ENCODE assay signal across 12 mouse cellular contexts in the genomic region with DNA sequence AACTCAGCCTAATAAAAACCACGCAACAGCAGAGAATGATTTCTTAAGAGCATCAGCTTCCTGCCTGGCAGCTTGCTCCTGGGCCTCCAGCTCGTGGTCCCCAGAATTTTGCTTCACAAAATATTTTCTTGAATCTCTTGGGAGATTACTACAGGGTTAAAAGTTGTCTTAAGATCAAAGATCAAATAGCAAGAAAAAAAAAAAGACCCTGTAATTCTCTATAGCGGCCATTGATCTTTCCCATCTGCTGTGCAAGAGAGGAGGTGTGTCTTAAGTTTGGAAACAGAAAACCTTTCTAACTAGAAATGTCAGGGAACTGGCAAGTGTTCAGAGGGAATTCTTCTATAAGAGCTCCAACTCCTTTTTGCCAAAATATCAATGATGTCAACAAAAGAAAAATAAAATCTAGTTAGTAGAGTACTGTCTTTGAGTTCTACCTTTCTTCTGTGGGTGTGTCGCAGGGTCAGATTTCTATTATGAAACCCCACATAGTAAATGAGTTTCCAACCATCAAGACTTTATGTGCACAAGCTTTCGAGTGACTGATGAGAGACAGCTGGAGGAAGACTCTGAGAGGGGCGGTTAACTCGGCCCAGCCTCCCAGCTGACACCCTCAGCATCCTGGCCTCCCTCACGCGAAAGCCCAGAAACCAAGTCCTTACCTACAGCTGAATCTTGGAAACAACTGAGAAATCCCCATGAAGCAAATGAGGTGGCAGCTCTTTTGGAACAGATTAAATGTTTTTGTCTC. TPM values are rescaled to one million over a fixed set of nuclear protein-coding genes. Genes with fewer than 3 reads are reported as not detected.
DNase-seq lines count a peak whose midpoint lies in the region; ATAC-seq and TF ChIP-seq lines count a peak whose summit lies in the region.
"Had no signal": no experiment of that assay in that cellular context is flagged by ENCODE, and none has a peak within 500 bp of the region (broad histone marks: within the 10 kb centered on the region; RNA-seq: fewer than 3 reads in every experiment).

No protein-coding gene starts in this region.

- DNase-seq in midbrain, embryonic 11.5 days (ENCODE audit: low spot score, missing footprints), result peak; percentile 70
- no peak for DNase-seq in midbrain, postnatal 0 days (ENCODE audit: low spot score)
- DNase-seq in forelimb bud, embryonic 11.5 days (ENCODE audit: low read depth, low spot score), result peak; percentile 49
- no peak for DNase-seq in limb, embryonic 10.5 days (ENCODE audit: low spot score)
- no peak for DNase-seq in stomach, postnatal 0 days (ENCODE audit: low spot score)
- DNase-seq in right cerebral cortex, postnatal 36 days (ENCODE audit: low spot score in 2 of 2), result no peak
- no peak for DNase-seq in cerebellum, adult 11-12 months
- DNase-seq in testis, postnatal 10 days (ENCODE audit: low spot score), result no peak
- DNase-seq: cerebellum, postnatal 25 days; gastrocnemius, postnatal 14 days; layer of hippocampus, postnatal 36 days had no signal

- no peak for ATAC-seq in midbrain, embryonic 11.5 days (ENCODE audit: low FRiP score)
- ATAC-seq in midbrain, postnatal 0 days (ENCODE audit: low FRiP score), result no peak
- ATAC-seq in stomach, postnatal 0 days (ENCODE audit: low FRiP score, low TSS enrichment), result 0 out of 2 replicates have a peak, but pooled peaks have one; percentile 45

- H3K9ac ChIP-seq in midbrain, embryonic 11.5 days (ENCODE audit: low read length), result no peak overlapping the region
- no peak overlapping the region for H3K9ac ChIP-seq in midbrain, postnatal 0 days (replicated peaks; ENCODE audit: low read length, poor library complexity, severe bottlenecking)
- H3K9ac ChIP-seq in stomach, postnatal 0 days (ENCODE audit: low read length), result no peak overlapping the region

- no peak overlapping the region for H3K4me2 ChIP-seq in midbrain, embryonic 11.5 days
- no peak overlapping the region for H3K4me2 ChIP-seq in midbrain, postnatal 0 days (ENCODE audit: low read depth, low read length, poor library complexity, severe bottlenecking)
- H3K4me2 ChIP-seq in stomach, postnatal 0 days (replicated peaks; ENCODE audit: low read depth), result no peak overlapping the region

- TF ChIP-seq CTCF in midbrain, postnatal 0 days (IDR thresholded peaks at IDR 0.05), result no peak
- TF ChIP-seq CTCF in stomach, postnatal 0 days (IDR thresholded peaks at IDR 0.05; ENCODE audit: low read depth), result no peak

- no peak for TF ChIP-seq EP300 in stomach, postnatal 0 days (optimal IDR thresholded peaks at IDR 0.05)

- no peaks in the 10 kb centered on the region for H3K9me3 ChIP-seq in midbrain, embryonic 11.5 days (ENCODE audit: control insufficient read depth, low read length)
- no peaks in the 10 kb centered on the region for H3K9me3 ChIP-seq in midbrain, postnatal 0 days (ENCODE audit: low read length)
- no peaks in the 10 kb centered on the region for H3K9me3 ChIP-seq in limb, embryonic 10.5 days (replicated peaks)
- H3K9me3 ChIP-seq in stomach, postnatal 0 days (ENCODE audit: control insufficient read depth, low read length), result no peaks in the 10 kb centered on the region
- H3K9me3 ChIP-seq: megakaryocyte, embryonic 14.5 days had no signal

- H3K27ac ChIP-seq in midbrain, embryonic 11.5 days (ENCODE audit: low read depth, low read length), result no peak overlapping the region
- no peak overlapping the region for H3K27ac ChIP-seq in midbrain, postnatal 0 days (ENCODE audit: low read depth, low read length)
- H3K27ac ChIP-seq in limb, embryonic 10.5 days, result peak overlapping the region; percentile 62
- H3K27ac ChIP-seq in stomach, postnatal 0 days (replicated peaks), result peak overlapping the region; percentile 63

- no peaks in the 10 kb centered on the region for H3K27me3 ChIP-seq in midbrain, embryonic 11.5 days (ENCODE audit: control insufficient read depth, insufficient read depth, low read length)
- no peaks in the 10 kb centered on the region for H3K27me3 ChIP-seq in midbrain, postnatal 0 days (ENCODE audit: insufficient read depth, low read length)
- peaks cover 27% of the 10 kb centered on the region; the same call in 1 of the 2 replicates for H3K27me3 ChIP-seq in limb, embryonic 10.5 days (ENCODE audit: low read depth, poor library complexity, severe bottlenecking)
- no peaks in the 10 kb centered on the region for H3K27me3 ChIP-seq in stomach, postnatal 0 days (ENCODE audit: control insufficient read depth, insufficient read depth, low read length)
- H3K27me3 ChIP-seq: megakaryocyte, embryonic 14.5 days had no signal

- no peaks in the 10 kb centered on the region for H3K4me1 ChIP-seq in midbrain, embryonic 11.5 days (ENCODE audit: control insufficient read depth, insufficient read depth, low read length)
- H3K4me1 ChIP-seq in midbrain, postnatal 0 days (ENCODE audit: insufficient read depth, low read length), result no peaks in the 10 kb centered on the region
- H3K4me1 ChIP-seq in limb, embryonic 10.5 days, result peaks cover 72% of the 10 kb centered on the region
- H3K4me1 ChIP-seq in stomach, postnatal 0 days (replicated peaks; ENCODE audit: control insufficient read depth, insufficient read depth), result no peaks in the 10 kb centered on the region

- no peaks in the 10 kb centered on the region for H3K36me3 ChIP-seq in midbrain, embryonic 11.5 days (ENCODE audit: control insufficient read depth, insufficient read depth, low read length)
- H3K36me3 ChIP-seq in midbrain, postnatal 0 days (ENCODE audit: insufficient read depth, low read length), result no peaks in the 10 kb centered on the region
- H3K36me3 ChIP-seq in limb, embryonic 10.5 days, result no peaks in the 10 kb centered on the region
- no peaks in the 10 kb centered on the region for H3K36me3 ChIP-seq in stomach, postnatal 0 days (ENCODE audit: control insufficient read depth, insufficient read depth, low read length)

- H3K4me3 ChIP-seq in midbrain, embryonic 11.5 days (ENCODE audit: low read depth, low read length), result no peak overlapping the region
- no peak overlapping the region for H3K4me3 ChIP-seq in midbrain, postnatal 0 days (ENCODE audit: low read depth, low read length)
- no peak overlapping the region for H3K4me3 ChIP-seq in limb, embryonic 10.5 days
- no peak overlapping the region for H3K4me3 ChIP-seq in stomach, postnatal 0 days (ENCODE audit: low read depth, low read length)
- H3K4me3 ChIP-seq: megakaryocyte, embryonic 14.5 days had no signal

- WGBS in midbrain, embryonic 11.5 days, result 68% methylated on average over 9 of the region's 9 CpGs
- WGBS in midbrain, postnatal 0 days, result 64% methylated on average over 9 of the region's 9 CpGs
- WGBS in limb, embryonic 10.5 days, result 14% methylated on average over 9 of the region's 9 CpGs
- 29% methylated on average over 9 of the region's 9 CpGs for WGBS in stomach, postnatal 0 days

RNA-seq across cellular contexts. Expression of a gene that starts 59.4 kb away (rescaled TPM):
- 13.1 and 15.9 TPM in 2 replicates for polyA plus RNA-seq in midbrain, embryonic 11.5 days (2014; fragmentation: Nextera tagmentation; extraction: Ambion mirVana)
- total RNA-seq in midbrain, postnatal 0 days (2014; rRNA removed), result 15.8 and 24.4 TPM in 2 replicates
- polyA plus RNA-seq in midbrain, postnatal 0 days (2015; fragmentation: Nextera tagmentation; extraction: Ambion mirVana), result 23.1 and 28.4 TPM in 2 replicates
- polyA plus RNA-seq in limb, embryonic 10.5 days (2016; fragmentation: Nextera tagmentation; extraction: Ambion mirVana), result 21.1 and 22.3 TPM in 2 replicates
- polyA plus RNA-seq in stomach, postnatal 0 days (2015; fragmentation: Nextera tagmentation; extraction: Ambion mirVana), result 10.5 and 12.1 TPM in 2 replicates

Comparison
In these comparisons a context has a peak if more than half of its experiments do, and no peak if none do; other contexts are left out.
1. DNase-seq: peak in midbrain, embryonic 11.5 days (single experiment) and forelimb bud, embryonic 11.5 days (single experiment); none in midbrain, postnatal 0 days (single experiment), limb, embryonic 10.5 days (single experiment), stomach, postnatal 0 days (single experiment), right cerebral cortex, postnatal 36 days (0 of 2), cerebellum, adult 11-12 months (single experiment) and testis, postnatal 10 days (single experiment).
2. H3K27ac ChIP-seq: peak in limb, embryonic 10.5 days (single experiment) and stomach, postnatal 0 days (single experiment); none in midbrain, embryonic 11.5 days (single experiment) and midbrain, postnatal 0 days (single experiment).